Mouse (Mus musculus) limb, embryonic 13.5 days (tissue): ENCODE data around the gene Tdgf1. TPM values are rescaled to one million over a fixed set of nuclear protein-coding genes. Genes with fewer than 3 reads are reported as not detected.
A peak's percentile ranks its signal among the peaks of the same experiment; 100 is the strongest.

ENCODE experiments used
- ATAC-seq: fragments of 200-750 bp; cut with Nextera tagmentation; 2 replicates; pipeline ENCODE4 v1.8.0; 2017; ENCODE audit warnings: low read depth, moderate number of reproducible peaks, moderate TSS enrichment; ENCODE audit not compliant: low FRiP score
- H3K27ac ChIP-seq: fragments of 300-500 bp; sonication (generic); 2 replicates; pipeline ENCODE4 v1.5.1; 2015; ENCODE audit warnings: inconsistent platforms, mild to moderate bottlenecking, moderate library complexity
- H3K27me3 ChIP-seq: fragments of 300-500 bp; sonication (generic); 2 replicates; pipeline ENCODE4 v1.6.1; 2015; ENCODE audit warnings: mild to moderate bottlenecking, inconsistent platforms
- H3K36me3 ChIP-seq: fragments of 300-500 bp; sonication (generic); 2 replicates; pipeline ENCODE4 v1.6.1; 2015; ENCODE audit warnings: inconsistent platforms, mild to moderate bottlenecking, moderate library complexity
- H3K4me1 ChIP-seq: fragments of 300-500 bp; sonication (generic); 2 replicates; pipeline ENCODE4 v1.6.1; 2015; ENCODE audit warnings: inconsistent platforms
- H3K4me2 ChIP-seq: fragments of 300-500 bp; sonication (generic); replicated peaks from 2 replicates; pipeline ENCODE4 v1.6.1; 2015; ENCODE audit warnings: inconsistent platforms, mild to moderate bottlenecking, moderate library complexity
- H3K4me3 ChIP-seq: fragments of 300-500 bp; sonication (generic); 2 replicates; pipeline ENCODE4 v1.5.1; 2015; ENCODE audit warnings: moderate library complexity, mild to moderate bottlenecking, inconsistent platforms
- H3K9ac ChIP-seq: fragments of 300-500 bp; sonication (generic); 2 replicates; pipeline ENCODE4 v1.6.1; 2015; ENCODE audit warnings: mild to moderate bottlenecking, inconsistent platforms
- H3K9me3 ChIP-seq: fragments of 300-500 bp; sonication (generic); 2 replicates; pipeline ENCODE4 v1.6.1; 2016; ENCODE audit warnings: inconsistent platforms
- WGBS: fragments of 180-500 bp; shearing (Covaris S2); methylation state at CpG from one replicate; pipeline ENCODE4 v1.1.7; 2015; 5-methylcytosine and 5-hydroxymethylcytosine counted together
- polyA plus RNA-seq: library from polyadenylated mRNA; unstranded; fragments of >200 nt; fragmentation: Nextera tagmentation; extraction: Ambion mirVana; gene quantifications from 2 replicates; pipeline ENCODE4 v1.2.1, GENCODE M21; 2015

The Tdgf1 gene
- polyA plus RNA-seq = 0.11 and 0.13 TPM in 2 replicates

- Histone ChIP-seq H3K4me1 (peaks cover 6% of the 10 kb centered on the region; the same call in 1 of the 2 replicates), H3K9ac (no peak within 1 kb of the TSS), H3K36me3 (no peaks in the 10 kb centered on the region), H3K4me2 (peak within 1 kb of the TSS; percentile 40), H3K4me3 (peak within 1 kb of the TSS; percentile 7; the same call in 1 of the 2 replicates), H3K27me3 (peaks cover 61% of the 10 kb centered on the region), H3K9me3 (no peaks in the 10 kb centered on the region), H3K27ac (no peak within 1 kb of the TSS)
- WGBS = 8% methylated on average over 11 of the region's 11 CpGs
- no peak for ATAC-seq
Measured at GRCm38 (mm10) chr9:110945926-110946325, at the start of gene Tdgf1. Tdgf1 (minus strand) TSS chr9:110946158.

DNA sequence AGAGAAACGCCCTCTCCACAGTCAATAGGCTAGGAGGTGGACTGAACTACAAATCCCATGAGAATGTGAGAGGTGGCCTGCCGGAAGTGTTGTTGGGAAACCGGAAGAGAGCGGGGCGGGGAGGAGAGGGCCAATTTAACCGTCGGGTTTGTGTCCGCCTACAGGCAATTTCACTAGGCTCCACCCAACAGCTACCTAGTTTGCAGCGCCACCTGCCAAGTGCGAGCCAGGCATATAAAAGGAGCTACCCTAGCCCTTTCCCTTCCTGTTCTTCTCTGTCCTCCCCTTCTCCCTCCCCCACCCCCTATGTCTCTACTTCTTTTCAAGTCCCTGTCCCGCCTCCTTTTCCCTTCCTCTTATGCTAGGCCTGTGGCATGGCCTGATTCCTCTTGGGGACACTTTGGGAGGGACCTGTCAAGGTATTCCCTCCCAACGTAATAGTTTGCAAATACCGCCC lies 48.8 kb upstream of the Tdgf1 start:
- 8% methylated on average over 13 of the region's 13 CpGs for WGBS
- H3K9me3 ChIP-seq = no peaks in the 10 kb centered on the region
- H3K27ac ChIP-seq = no peak overlapping the region
- H3K9ac ChIP-seq = no peak overlapping the region
- peak overlapping the region; percentile 43 for H3K4me3 ChIP-seq
- no peaks in the 10 kb centered on the region for H3K4me1 ChIP-seq
- peak; percentile 86 for ATAC-seq
- peak overlapping the region; percentile 55 for H3K4me2 ChIP-seq
- H3K36me3 ChIP-seq = no peaks in the 10 kb centered on the region
- H3K27me3 ChIP-seq = no peaks in the 10 kb centered on the region

DNA sequence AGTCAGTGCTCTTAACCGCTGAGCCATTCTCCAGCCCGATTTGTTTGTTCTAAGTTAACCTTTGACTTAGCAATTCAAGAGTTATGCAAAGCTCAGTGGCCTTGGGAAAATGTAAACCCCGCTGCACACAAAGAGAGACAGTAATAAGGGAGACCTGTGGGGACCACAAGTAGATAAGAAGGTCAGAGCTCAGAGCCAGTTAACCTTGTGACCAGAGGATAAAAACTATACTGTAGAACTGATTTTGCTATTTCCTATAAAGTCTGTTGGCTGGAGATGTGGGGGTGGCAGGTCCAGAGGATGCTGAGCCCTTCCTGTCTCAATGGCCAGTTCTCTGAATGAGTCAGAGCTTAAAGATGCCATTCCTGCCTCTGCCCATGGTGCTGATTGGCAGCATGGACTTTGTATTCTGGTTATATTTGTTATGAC lies 47.3 kb upstream of the Tdgf1 start:
- no peaks in the 10 kb centered on the region for H3K27me3 ChIP-seq
- no peak overlapping the region for H3K9ac ChIP-seq
- no peak for ATAC-seq
- no peaks in the 10 kb centered on the region for H3K4me1 ChIP-seq
- no peak overlapping the region for H3K4me2 ChIP-seq
- H3K4me3 ChIP-seq = no peak overlapping the region
- no peaks in the 10 kb centered on the region for H3K36me3 ChIP-seq
- no peak overlapping the region for H3K27ac ChIP-seq
- H3K9me3 ChIP-seq = no peaks in the 10 kb centered on the region
- 54% methylated on average over 3 of the region's 3 CpGs for WGBS

DNA sequence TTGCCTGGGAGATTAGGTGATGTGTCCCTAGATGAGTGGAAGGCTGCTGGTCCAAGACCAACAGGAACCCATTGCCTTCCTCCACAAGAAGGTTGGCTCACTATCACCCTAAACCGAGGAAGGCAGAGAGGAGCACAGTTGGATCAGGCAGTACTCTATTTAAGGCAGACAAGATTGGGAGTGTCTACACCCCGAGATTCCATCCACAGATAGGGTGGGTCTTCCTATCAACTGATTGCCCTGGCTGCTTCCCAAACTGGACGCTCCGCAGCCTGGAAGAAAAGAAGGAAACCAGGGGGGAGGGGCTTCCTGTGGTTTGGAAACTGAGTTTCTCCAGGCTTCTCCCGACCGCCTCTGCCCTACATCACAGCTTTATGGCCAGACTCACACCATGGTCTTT lies 44.2 kb upstream of the Tdgf1 start, which contains the start of gene Rtp3:
Rtp3 (minus strand) TSS at position 380 of the 400 bp plus-strand sequence.
- 54% methylated on average over 6 of the region's 6 CpGs for WGBS
- H3K4me3 ChIP-seq = no peak within 1 kb of the TSS

DNA sequence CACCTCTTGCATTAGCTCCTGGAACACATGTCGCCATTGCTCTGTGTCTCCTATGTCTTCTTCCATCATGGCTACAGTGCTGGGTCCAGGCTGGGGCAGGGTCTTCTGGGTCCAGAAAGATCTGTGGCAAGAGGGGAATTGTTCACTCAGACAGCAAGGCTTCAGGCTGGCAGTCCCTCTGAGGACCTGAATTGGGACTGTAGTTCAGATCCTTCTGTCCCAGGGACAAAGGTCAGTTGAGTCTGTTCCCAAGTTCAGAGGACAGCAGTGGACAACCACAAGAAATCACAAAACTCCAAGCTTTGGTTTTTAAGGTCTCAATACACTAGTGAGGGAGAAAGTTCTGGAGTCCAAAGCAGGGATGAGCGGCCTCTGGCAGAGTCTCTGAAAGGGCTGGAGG lies 43.6 kb upstream of the Tdgf1 start:
- no peaks in the 10 kb centered on the region for H3K36me3 ChIP-seq
- H3K9ac ChIP-seq = no peak overlapping the region
- no peak overlapping the region for H3K4me2 ChIP-seq
- no peak overlapping the region for H3K27ac ChIP-seq
- ATAC-seq = no peak
- no peaks in the 10 kb centered on the region for H3K9me3 ChIP-seq
- no peaks in the 10 kb centered on the region for H3K4me1 ChIP-seq
- no peak overlapping the region for H3K4me3 ChIP-seq
- no peaks in the 10 kb centered on the region for H3K27me3 ChIP-seq
- 96% methylated on average over 2 of the region's 2 CpGs for WGBS

More for the DNA sequence above, 44.2 kb upstream of the Tdgf1 start, which contains the start of gene Rtp3:
- H3K27ac ChIP-seq = no peak within 1 kb of the TSS
- H3K27me3 ChIP-seq = no peaks in the 10 kb centered on the region
- H3K4me1 ChIP-seq = no peaks in the 10 kb centered on the region
- no peaks in the 10 kb centered on the region for H3K36me3 ChIP-seq
- ATAC-seq = no peak
- H3K9ac ChIP-seq = no peak within 1 kb of the TSS
- H3K9me3 ChIP-seq = no peaks in the 10 kb centered on the region
- no peak within 1 kb of the TSS for H3K4me2 ChIP-seq

GRCm38 (mm10) chr9:110989141-110989540 lies 43.2 kb upstream of the Tdgf1 start:
- Histone ChIP-seq H3K4me1 (no peaks in the 10 kb centered on the region), H3K4me3 (no peak overlapping the region), H3K9ac (no peak overlapping the region), H3K27ac (no peak overlapping the region), H3K9me3 (no peaks in the 10 kb centered on the region), H3K27me3 (no peaks in the 10 kb centered on the region), H3K4me2 (no peak overlapping the region), H3K36me3 (no peaks in the 10 kb centered on the region)
- ATAC-seq = no peak
- 61% methylated on average over 4 of the region's 4 CpGs for WGBS

GRCm38 (mm10) chr9:110988078-110988477 lies 42.1 kb upstream of the Tdgf1 start:
- WGBS = 59% methylated on average over 3 of the region's 3 CpGs
- H3K4me3 ChIP-seq = no peak overlapping the region
- no peak overlapping the region for H3K9ac ChIP-seq
- no peaks in the 10 kb centered on the region for H3K36me3 ChIP-seq
- H3K4me2 ChIP-seq = no peak overlapping the region
- no peaks in the 10 kb centered on the region for H3K9me3 ChIP-seq
- ATAC-seq = no peak
- no peaks in the 10 kb centered on the region for H3K4me1 ChIP-seq
- no peak overlapping the region for H3K27ac ChIP-seq
- no peaks in the 10 kb centered on the region for H3K27me3 ChIP-seq

DNA sequence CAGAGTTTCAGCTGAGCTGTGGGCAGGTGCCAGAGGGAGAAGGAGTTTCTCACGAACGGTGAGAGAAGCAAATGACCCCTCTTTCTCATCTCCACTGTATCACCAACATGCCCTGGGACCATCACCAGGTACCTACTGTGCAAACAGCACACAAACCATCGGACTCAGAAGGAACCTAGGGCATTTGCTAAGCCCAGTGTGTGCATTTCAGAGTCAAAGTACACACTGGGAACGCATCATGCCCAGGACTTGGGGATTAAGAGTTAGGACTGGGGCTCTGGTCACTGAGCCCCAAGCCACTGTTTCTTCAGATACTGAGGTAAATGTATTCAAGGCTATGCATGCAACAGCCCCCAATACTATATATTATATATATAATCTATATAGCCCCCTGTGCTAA lies 41.4 kb upstream of the Tdgf1 start:
- Histone ChIP-seq H3K9me3 (no peaks in the 10 kb centered on the region), H3K4me2 (no peak overlapping the region), H3K9ac (no peak overlapping the region), H3K4me1 (no peaks in the 10 kb centered on the region), H3K27ac (no peak overlapping the region), H3K27me3 (no peaks in the 10 kb centered on the region), H3K36me3 (no peaks in the 10 kb centered on the region), H3K4me3 (no peak overlapping the region)
- ATAC-seq = no peak
- WGBS = 76% methylated on average over 4 of the region's 4 CpGs

DNA sequence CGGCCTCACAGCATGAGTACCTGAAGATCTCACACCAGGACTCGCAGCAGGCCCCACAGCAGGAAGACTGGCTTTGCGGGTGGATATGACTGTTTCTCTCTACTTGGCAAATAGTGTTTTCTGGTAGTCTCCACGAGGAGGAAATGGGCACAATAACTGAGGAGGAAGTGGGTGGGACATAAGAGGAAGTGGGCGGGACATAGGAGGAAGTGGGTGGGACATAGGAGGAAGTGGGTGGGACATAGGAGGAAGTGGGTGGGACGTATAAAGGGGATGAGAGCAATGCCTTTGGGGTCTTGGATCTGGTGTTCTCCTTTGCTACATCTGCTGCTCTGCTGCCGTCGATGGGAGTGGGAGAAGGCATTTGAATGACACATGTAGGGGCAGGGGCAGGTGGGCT lies 40.0 kb upstream of the Tdgf1 start:
- H3K4me1 ChIP-seq = no peaks in the 10 kb centered on the region
- WGBS = 84% methylated on average over 8 of the region's 8 CpGs
- no peak overlapping the region for H3K9ac ChIP-seq
- no peak overlapping the region for H3K4me3 ChIP-seq
- H3K9me3 ChIP-seq = no peaks in the 10 kb centered on the region
- no peak overlapping the region for H3K4me2 ChIP-seq
- no peak for ATAC-seq
- no peaks in the 10 kb centered on the region for H3K27me3 ChIP-seq
- H3K27ac ChIP-seq = no peak overlapping the region
- H3K36me3 ChIP-seq = no peaks in the 10 kb centered on the region

- no peaks in the 10 kb centered on the region for H3K36me3 ChIP-seq
Measured at GRCm38 (mm10) chr9:110985541-110985940, 39.6 kb upstream of the Tdgf1 start.

GRCm38 (mm10) chr9:110984096-110984495 lies 38.1 kb upstream of the Tdgf1 start:
- H3K36me3 ChIP-seq = no peaks in the 10 kb centered on the region
- H3K9me3 ChIP-seq = no peaks in the 10 kb centered on the region
- H3K9ac ChIP-seq = no peak overlapping the region
- no peak overlapping the region for H3K4me3 ChIP-seq
- no peaks in the 10 kb centered on the region for H3K4me1 ChIP-seq
- WGBS = 89% methylated on average over 9 of the region's 9 CpGs
- no peak overlapping the region for H3K4me2 ChIP-seq
- no peaks in the 10 kb centered on the region for H3K27me3 ChIP-seq
- ATAC-seq = no peak
- no peak overlapping the region for H3K27ac ChIP-seq

More at GRCm38 (mm10) chr9:110985541-110985940, 39.6 kb upstream of the Tdgf1 start:
- 95% methylated on average over 5 of the region's 5 CpGs for WGBS
- H3K9ac ChIP-seq = no peak overlapping the region
- H3K4me1 ChIP-seq = no peaks in the 10 kb centered on the region
- H3K27ac ChIP-seq = no peak overlapping the region
- no peak for ATAC-seq
- H3K4me2 ChIP-seq = no peak overlapping the region
- H3K9me3 ChIP-seq = no peaks in the 10 kb centered on the region
- H3K4me3 ChIP-seq = no peak overlapping the region
- no peaks in the 10 kb centered on the region for H3K27me3 ChIP-seq

GRCm38 (mm10) chr9:110982351-110982750 lies 36.4 kb upstream of the Tdgf1 start:
- WGBS = 69% methylated on average over 4 of the region's 4 CpGs
- Histone ChIP-seq H3K36me3 (no peaks in the 10 kb centered on the region), H3K4me1 (no peaks in the 10 kb centered on the region), H3K9me3 (no peaks in the 10 kb centered on the region), H3K9ac (no peak overlapping the region), H3K4me2 (no peak overlapping the region), H3K27me3 (no peaks in the 10 kb centered on the region), H3K4me3 (no peak overlapping the region), H3K27ac (no peak overlapping the region)
- ATAC-seq = no peak

DNA sequence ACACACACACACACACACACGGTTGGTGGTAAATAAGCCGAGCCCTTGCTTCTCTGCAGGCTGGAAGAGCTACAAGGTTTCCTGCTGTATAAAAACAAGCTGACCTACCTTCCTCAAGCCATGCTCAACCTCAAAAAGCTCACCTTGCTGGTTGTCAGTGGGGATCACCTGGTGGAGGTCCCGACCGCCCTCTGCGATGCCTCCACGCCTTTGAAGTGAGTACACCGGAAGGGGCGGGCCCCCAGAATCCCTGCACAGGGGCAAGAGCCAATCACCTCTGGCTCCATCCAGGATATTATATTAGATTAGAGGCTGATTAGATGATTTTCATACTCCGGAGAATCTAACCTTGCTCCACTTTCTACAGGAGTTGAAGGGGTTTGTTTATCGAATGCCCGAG lies 33.5 kb upstream of the Tdgf1 start:
- Histone ChIP-seq H3K36me3 (no peaks in the 10 kb centered on the region), H3K9ac (no peak overlapping the region), H3K4me1 (no peaks in the 10 kb centered on the region), H3K27me3 (no peaks in the 10 kb centered on the region), H3K4me3 (no peak overlapping the region), H3K9me3 (no peaks in the 10 kb centered on the region), H3K27ac (no peak overlapping the region), H3K4me2 (no peak overlapping the region)
- ATAC-seq = no peak
- 95% methylated on average over 11 of the region's 11 CpGs for WGBS
